Mouse (Mus musculus): ENCODE data around the gene Extl2. TPM values are rescaled to one million over a fixed set of nuclear protein-coding genes. Genes with fewer than 3 reads are reported as not detected.

The Extl2 gene
- polyA plus RNA-seq, 1 experiment from 2014 or later, result 19.9 TPM

DNA sequence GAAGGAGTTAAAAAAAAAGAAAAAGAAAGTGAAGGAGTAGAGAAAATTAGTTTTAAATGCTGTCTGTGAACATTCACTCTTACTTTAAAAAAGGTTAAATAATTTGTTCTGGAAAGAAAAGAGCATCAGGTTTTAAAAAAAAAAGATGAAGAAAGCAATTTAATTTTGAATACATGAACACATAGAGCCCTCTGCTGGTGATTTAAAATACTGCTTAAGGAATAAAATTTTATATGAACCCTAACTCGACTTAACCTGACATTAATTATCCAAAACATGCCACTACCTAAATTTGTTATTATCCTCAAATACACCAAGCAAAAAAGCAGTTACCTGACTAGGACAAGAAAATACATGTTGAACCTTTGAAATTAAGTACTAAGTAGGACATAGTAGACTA lies 28.3 kb upstream of the Extl2 start:
- H3K9me3 ChIP-seq (replicated peaks), result no peaks in the 10 kb centered on the region
- H3K36me3 ChIP-seq, result peaks cover 74% of the 10 kb centered on the region
- no peaks in the 10 kb centered on the region for H3K4me1 ChIP-seq
- H3K27me3 ChIP-seq, result no peaks in the 10 kb centered on the region
- ATAC-seq (replicated peaks; ENCODE audit: low FRiP score), result no peak
- 30% methylated on average over 1 of the region's 1 CpGs for WGBS
- H3K4me3 ChIP-seq (replicated peaks), result no peak overlapping the region
- no peak overlapping the region for H3K4me2 ChIP-seq
- H3K9ac ChIP-seq, result no peak overlapping the region
- no peak overlapping the region for H3K27ac ChIP-seq

- ATAC-seq (replicated peaks; ENCODE audit: low FRiP score), result no peak
- WGBS, result 93% methylated on average over 8 of the region's 8 CpGs
- peaks cover 68% of the 10 kb centered on the region for H3K36me3 ChIP-seq
Observed at GRCm38 (mm10) chr3:115983217-115983616, 24.0 kb upstream of the Extl2 start.

DNA sequence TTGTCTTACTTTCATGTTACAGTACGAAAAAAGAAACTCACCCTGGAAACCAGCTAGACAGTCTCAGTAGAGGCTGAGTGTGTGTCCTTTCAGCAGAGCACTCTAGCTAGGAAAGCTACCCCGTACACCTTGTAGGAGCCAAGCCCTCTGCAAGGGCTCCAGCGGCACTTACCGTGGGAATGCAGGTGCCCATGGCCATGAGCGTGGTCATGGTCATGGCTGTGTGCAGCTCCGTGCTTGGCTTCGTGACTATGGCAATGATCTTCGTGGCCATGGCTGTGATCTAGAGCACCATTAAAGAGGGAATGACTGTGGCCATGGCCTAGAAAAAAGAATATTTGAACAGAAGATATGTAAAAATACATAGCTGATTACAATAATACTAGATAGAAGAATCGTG lies 22.6 kb upstream of the Extl2 start:
- no peak for ATAC-seq (replicated peaks; ENCODE audit: low FRiP score)
- H3K4me2 ChIP-seq, result no peak overlapping the region
- H3K4me1 ChIP-seq, result no peaks in the 10 kb centered on the region
- WGBS, result 96% methylated on average over 9 of the region's 9 CpGs
- H3K4me3 ChIP-seq (replicated peaks), result no peak overlapping the region
- no peak overlapping the region for H3K9ac ChIP-seq
- no peak overlapping the region for H3K27ac ChIP-seq
- peaks cover 75% of the 10 kb centered on the region for H3K36me3 ChIP-seq
- H3K27me3 ChIP-seq, result no peaks in the 10 kb centered on the region
- no peaks in the 10 kb centered on the region for H3K9me3 ChIP-seq (replicated peaks)

More at GRCm38 (mm10) chr3:115983217-115983616, 24.0 kb upstream of the Extl2 start:
- H3K4me2 ChIP-seq, result no peak overlapping the region
- no peaks in the 10 kb centered on the region for H3K4me1 ChIP-seq
- no peak overlapping the region for H3K27ac ChIP-seq
- no peak overlapping the region for H3K9ac ChIP-seq
- no peak overlapping the region for H3K4me3 ChIP-seq (replicated peaks)
- no peaks in the 10 kb centered on the region for H3K9me3 ChIP-seq (replicated peaks)
- no peaks in the 10 kb centered on the region for H3K27me3 ChIP-seq

GRCm38 (mm10) chr3:115985183-115985892 lies 21.9 kb upstream of the Extl2 start:
- no peaks in the 10 kb centered on the region for H3K9me3 ChIP-seq (replicated peaks)
- 70% methylated on average over 9 of the region's 9 CpGs for WGBS
- H3K27me3 ChIP-seq, result no peaks in the 10 kb centered on the region
- no peaks in the 10 kb centered on the region for H3K4me1 ChIP-seq
- H3K27ac ChIP-seq, result no peak overlapping the region
- peaks cover 79% of the 10 kb centered on the region for H3K36me3 ChIP-seq
- H3K4me2 ChIP-seq, result no peak overlapping the region
- H3K4me3 ChIP-seq (replicated peaks), result no peak overlapping the region
- ATAC-seq (replicated peaks; ENCODE audit: low FRiP score), result no peak
- no peak overlapping the region for H3K9ac ChIP-seq

GRCm38 (mm10) chr3:115992103-115992502 lies 15.2 kb upstream of the Extl2 start:
- Histone ChIP-seq H3K27me3 (no peaks in the 10 kb centered on the region), H3K4me3 (replicated peaks) (no peak overlapping the region), H3K27ac (no peak overlapping the region), H3K4me2 (no peak overlapping the region), H3K9ac (no peak overlapping the region), H3K9me3 (replicated peaks) (no peaks in the 10 kb centered on the region), H3K4me1 (peaks cover 16% of the 10 kb centered on the region), H3K36me3 (peaks cover 33% of the 10 kb centered on the region)
- 60% methylated on average over 4 of the region's 4 CpGs for WGBS
- ATAC-seq (replicated peaks; ENCODE audit: low FRiP score), result no peak

GRCm38 (mm10) chr3:115992588-115992987 lies 14.7 kb upstream of the Extl2 start:
- no peak for ATAC-seq (replicated peaks; ENCODE audit: low FRiP score)
- Histone ChIP-seq H3K27me3 (no peaks in the 10 kb centered on the region), H3K4me2 (no peak overlapping the region), H3K9me3 (replicated peaks) (no peaks in the 10 kb centered on the region), H3K4me1 (peaks cover 16% of the 10 kb centered on the region), H3K27ac (no peak overlapping the region), H3K9ac (no peak overlapping the region), H3K36me3 (peaks cover 33% of the 10 kb centered on the region), H3K4me3 (replicated peaks) (no peak overlapping the region)
- 48% methylated on average over 4 of the region's 4 CpGs for WGBS

DNA sequence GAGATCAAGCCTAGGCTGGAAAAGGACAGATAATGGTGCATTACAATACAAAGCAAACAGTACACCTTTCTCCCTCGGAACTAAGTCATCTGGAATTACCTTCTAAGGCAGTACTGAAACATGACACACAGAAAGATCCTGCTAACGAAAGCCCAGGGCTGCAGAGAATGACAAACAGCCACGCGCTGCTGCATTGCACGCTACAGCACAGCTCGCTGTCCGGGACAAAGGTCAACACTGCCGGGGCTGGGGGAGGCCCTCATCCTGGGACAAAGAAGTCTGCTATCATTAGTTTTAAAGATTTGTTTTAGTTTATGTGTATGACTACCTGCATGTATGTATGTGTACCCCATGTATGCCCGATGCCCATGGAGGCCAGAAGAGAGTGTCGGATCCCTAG lies 14.2 kb upstream of the Extl2 start:
- 40% methylated on average over 10 of the region's 10 CpGs for WGBS

GRCm38 (mm10) chr3:115996929-115997328 lies 10.3 kb upstream of the Extl2 start:
- H3K4me2 ChIP-seq, result no peak overlapping the region
- 0 out of 2 replicates have a peak, but pooled peaks cover 4% of the 10 kb centered on the region for H3K9me3 ChIP-seq (replicated peaks)
- H3K27me3 ChIP-seq, result no peaks in the 10 kb centered on the region
- no peak overlapping the region for H3K4me3 ChIP-seq (replicated peaks)
- no peak overlapping the region for H3K9ac ChIP-seq
- no peak overlapping the region for H3K27ac ChIP-seq
- H3K4me1 ChIP-seq, result peaks cover 13% of the 10 kb centered on the region
- peaks cover 37% of the 10 kb centered on the region for H3K36me3 ChIP-seq
- no peak for ATAC-seq (replicated peaks; ENCODE audit: low FRiP score)
- WGBS, result 91% methylated on average over 5 of the region's 5 CpGs

More for the DNA sequence above, 14.2 kb upstream of the Extl2 start:
- no peak overlapping the region for H3K9ac ChIP-seq
- H3K27me3 ChIP-seq, result no peaks in the 10 kb centered on the region
- peaks cover 16% of the 10 kb centered on the region for H3K4me1 ChIP-seq
- ATAC-seq (replicated peaks; ENCODE audit: low FRiP score), result peak; percentile 92
- H3K4me3 ChIP-seq (replicated peaks), result no peak overlapping the region
- no peak overlapping the region for H3K4me2 ChIP-seq
- no peaks in the 10 kb centered on the region for H3K9me3 ChIP-seq (replicated peaks)
- peaks cover 35% of the 10 kb centered on the region for H3K36me3 ChIP-seq
- H3K27ac ChIP-seq, result no peak overlapping the region

DNA sequence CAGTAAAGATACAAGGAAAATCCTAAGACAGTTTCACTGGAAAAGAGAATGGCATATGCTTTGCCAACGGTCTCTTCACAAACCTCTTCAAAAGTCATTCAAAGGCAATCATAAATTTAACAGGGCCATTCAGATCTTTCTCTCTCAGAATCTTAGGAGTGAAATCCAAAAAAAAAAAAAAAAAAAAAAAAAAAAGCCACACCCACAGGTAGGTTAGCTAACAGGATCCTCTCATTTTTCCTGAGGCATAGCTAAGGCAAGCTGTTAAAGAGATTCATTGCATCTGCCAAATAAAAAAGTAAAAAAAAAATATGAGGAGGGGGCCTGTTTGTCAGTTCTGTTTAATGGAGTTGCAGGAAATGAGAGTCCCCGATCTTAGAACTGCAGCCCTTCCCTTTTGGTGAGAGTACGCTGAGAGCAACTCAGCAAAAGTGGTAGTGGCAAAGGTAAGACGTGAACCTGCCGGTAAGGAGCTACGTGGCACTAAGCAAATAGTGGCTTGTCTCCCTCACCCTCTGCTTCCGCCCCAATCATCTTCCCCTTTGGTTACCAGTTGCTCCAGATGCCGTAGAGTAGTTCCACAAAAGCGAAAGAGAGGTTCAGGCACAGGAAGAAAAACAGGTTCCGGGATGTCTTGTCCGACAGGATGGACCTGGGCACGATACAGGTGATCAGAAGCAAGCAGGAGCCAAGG lies 831 bp upstream of the Extl2 start:
- Histone ChIP-seq H3K4me3 (replicated peaks) (peak overlapping the region; percentile 79), H3K4me1 (peaks cover 24% of the 10 kb centered on the region), H3K27ac (peak overlapping the region; percentile 93), H3K36me3 (peaks cover 28% of the 10 kb centered on the region), H3K4me2 (peak overlapping the region; percentile 96), H3K9me3 (replicated peaks) (no peaks in the 10 kb centered on the region), H3K27me3 (no peaks in the 10 kb centered on the region), H3K9ac (peak overlapping the region; percentile 65)
- 5% methylated on average over 12 of the region's 12 CpGs for WGBS
- ATAC-seq (replicated peaks; ENCODE audit: low FRiP score), result no peak; the same call in 1 of the 2 replicates

DNA sequence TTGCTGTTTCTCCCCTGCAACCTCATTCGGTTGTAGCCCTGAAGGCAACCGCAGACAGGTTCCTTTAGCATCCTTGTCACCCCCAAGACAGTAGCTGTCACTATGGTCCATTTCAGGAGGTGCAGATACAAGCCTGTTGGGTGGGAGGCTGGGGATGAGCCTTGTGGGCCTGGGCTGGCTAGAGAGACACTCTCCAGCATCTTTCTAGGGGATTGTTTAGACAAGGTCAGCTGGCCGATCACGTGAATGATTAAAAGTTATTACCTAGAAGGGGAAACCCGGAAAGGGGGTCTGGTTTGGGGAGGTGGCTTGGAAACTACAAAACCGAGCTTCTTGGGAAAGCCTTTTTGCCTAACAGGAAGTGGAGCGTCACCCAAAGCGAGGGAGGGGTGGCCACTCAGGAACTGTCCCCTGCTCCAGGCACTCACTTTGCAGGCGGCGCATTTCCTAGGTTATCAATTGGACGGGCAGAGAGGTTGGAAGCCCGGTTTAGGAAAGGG lies 729 bp downstream of the Extl2 start:
- ATAC-seq (replicated peaks; ENCODE audit: low FRiP score), result peak; percentile 75
- H3K9me3 ChIP-seq (replicated peaks), result no peaks in the 10 kb centered on the region
- 0% methylated on average over 12 of the region's 12 CpGs for WGBS

GRCm38 (mm10) chr3:116009622-116010344 lies 2.5 kb downstream of the Extl2 start:
- H3K27me3 ChIP-seq, result no peaks in the 10 kb centered on the region
- peaks cover 24% of the 10 kb centered on the region for H3K4me1 ChIP-seq
- H3K4me2 ChIP-seq, result no peak overlapping the region
- H3K27ac ChIP-seq, result no peak overlapping the region
- H3K9me3 ChIP-seq (replicated peaks), result no peaks in the 10 kb centered on the region
- WGBS, result 89% methylated on average over 17 of the region's 17 CpGs
- no peak for ATAC-seq (replicated peaks; ENCODE audit: low FRiP score)
- H3K36me3 ChIP-seq, result peaks cover 7% of the 10 kb centered on the region; the same call in 1 of the 2 replicates
- no peak overlapping the region for H3K9ac ChIP-seq
- no peak overlapping the region for H3K4me3 ChIP-seq (replicated peaks)

More for the DNA sequence above, 729 bp downstream of the Extl2 start:
- Histone ChIP-seq H3K9ac (peak overlapping the region; percentile 65), H3K4me1 (peaks cover 24% of the 10 kb centered on the region), H3K4me3 (replicated peaks) (peak overlapping the region; percentile 79), H3K36me3 (peaks cover 21% of the 10 kb centered on the region), H3K27ac (peak overlapping the region; percentile 93), H3K4me2 (peak overlapping the region; percentile 96), H3K27me3 (no peaks in the 10 kb centered on the region)

DNA sequence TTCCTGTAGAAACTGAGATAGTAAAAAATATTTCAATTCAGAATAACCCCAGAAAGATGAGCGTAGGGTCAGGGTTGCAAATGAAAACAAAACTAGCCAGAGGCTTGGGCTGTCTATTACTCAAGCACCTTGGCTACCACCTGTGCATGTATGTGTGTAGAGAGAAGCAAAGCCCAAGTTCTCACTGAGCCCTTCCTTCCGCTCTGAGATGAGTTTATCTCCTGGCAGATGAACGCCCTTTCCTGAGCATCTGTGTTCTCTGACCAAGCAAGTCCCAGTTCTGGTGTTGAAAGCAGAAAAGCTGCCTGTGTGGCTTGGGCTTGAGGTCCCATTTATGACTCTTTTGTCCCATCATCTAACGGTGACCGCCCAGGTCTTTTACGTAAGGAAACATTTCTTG lies 7.6 kb downstream of the Extl2 start:
- no peak overlapping the region for H3K27ac ChIP-seq
- no peak overlapping the region for H3K9ac ChIP-seq
- ATAC-seq (replicated peaks; ENCODE audit: low FRiP score), result no peak
- H3K4me1 ChIP-seq, result no peaks in the 10 kb centered on the region
- no peak overlapping the region for H3K4me3 ChIP-seq (replicated peaks)
- H3K4me2 ChIP-seq, result no peak overlapping the region
- no peaks in the 10 kb centered on the region for H3K36me3 ChIP-seq
- H3K9me3 ChIP-seq (replicated peaks), result no peaks in the 10 kb centered on the region
- WGBS, result 93% methylated on average over 6 of the region's 6 CpGs
- no peaks in the 10 kb centered on the region for H3K27me3 ChIP-seq

Measured in kidney, embryonic 15.5 days (tissue).